Mouse (Mus musculus) hindbrain, embryonic 15.5 days (tissue): ENCODE data around the gene Ywhah. TPM values are rescaled to one million over a fixed set of nuclear protein-coding genes. Genes with fewer than 3 reads are reported as not detected.
"Not testable (repeated sequence)": the region's sequence is repeated elsewhere in the genome, so short reads cannot be mapped to it uniquely, and the experiment has no call there.

Experiments
- ATAC-seq: fragments of 200-750 bp; cut with Nextera tagmentation; 2 replicates; pipeline ENCODE4 v1.8.0; 2017; ENCODE audit warnings: low read depth, moderate number of reproducible peaks, moderate TSS enrichment; ENCODE audit not compliant: low FRiP score
- H3K27ac ChIP-seq: fragments of 300-500 bp; sonication (generic); replicated peaks from 2 replicates; pipeline ENCODE4 v1.5.1; 2015; ENCODE audit warnings: mild to moderate bottlenecking, inconsistent platforms
- H3K27me3 ChIP-seq: fragments of 300-500 bp; sonication (generic); 2 replicates; pipeline ENCODE4 v1.6.1; 2015; ENCODE audit warnings: control low read depth, inconsistent platforms
- H3K36me3 ChIP-seq: fragments of 300-500 bp; sonication (generic); 2 replicates; pipeline ENCODE4 v1.6.1; 2015; ENCODE audit warnings: control low read depth, inconsistent platforms
- H3K4me1 ChIP-seq: fragments of 300-500 bp; sonication (generic); replicated peaks from 2 replicates; pipeline ENCODE4 v1.6.1; 2015; ENCODE audit warnings: control low read depth, inconsistent platforms
- H3K4me2 ChIP-seq: fragments of 300-500 bp; sonication (generic); 2 replicates; pipeline ENCODE4 v1.6.1; 2015; ENCODE audit warnings: moderate library complexity, mild to moderate bottlenecking, inconsistent platforms
- H3K4me3 ChIP-seq: fragments of 300-500 bp; sonication (generic); 2 replicates; pipeline ENCODE4 v1.5.1; 2015; ENCODE audit warnings: mild to moderate bottlenecking, inconsistent platforms
- H3K9ac ChIP-seq: fragments of 300-500 bp; sonication (generic); 2 replicates; pipeline ENCODE4 v1.6.1; 2015; ENCODE audit warnings: inconsistent platforms
- H3K9me3 ChIP-seq: fragments of 300-500 bp; sonication (generic); 2 replicates; pipeline ENCODE4 v1.6.1; 2016; ENCODE audit warnings: control low read depth, inconsistent platforms
- WGBS: fragments of 180-500 bp; shearing (Covaris S2); methylation state at CpG from one replicate; pipeline ENCODE4 v1.1.7; 2015; 5-methylcytosine and 5-hydroxymethylcytosine counted together
- polyA plus RNA-seq: library from polyadenylated mRNA; unstranded; fragments of >200 nt; fragmentation: Nextera tagmentation; extraction: Ambion mirVana; gene quantifications from 2 replicates; pipeline ENCODE4 v1.2.1, GENCODE M21; 2015

Gene Ywhah
- polyA plus RNA-seq, 1 experiment from 2014 or later: 840 TPM

DNA sequence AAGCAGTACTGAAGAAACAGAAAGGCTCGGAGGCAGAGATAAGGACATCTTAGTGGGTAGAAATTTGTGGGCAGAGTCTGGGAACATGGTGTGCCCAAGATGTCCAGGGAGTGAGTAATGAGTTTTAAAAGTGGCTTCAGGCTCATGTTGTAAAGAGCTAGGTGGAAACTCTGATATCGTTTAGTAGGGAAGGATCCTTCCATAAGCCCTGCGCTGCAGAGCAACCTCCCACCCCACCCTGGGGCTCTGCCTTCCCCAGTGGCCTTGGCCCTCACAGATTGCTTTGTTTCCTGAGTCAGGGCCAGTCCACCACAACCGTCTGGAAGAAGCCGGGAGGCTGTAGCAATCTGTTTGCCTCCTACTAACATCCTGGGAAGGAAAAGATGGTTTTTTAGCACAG, 3.0 kb upstream of the Ywhah start:
- no peaks in the 10 kb centered on the region for H3K36me3 ChIP-seq
- no peak overlapping the region for H3K4me2 ChIP-seq
- H3K9me3 ChIP-seq: no peaks in the 10 kb centered on the region
- H3K27me3 ChIP-seq: no peaks in the 10 kb centered on the region
- WGBS: 75% methylated on average over 5 of the region's 5 CpGs
- no peak overlapping the region for H3K4me3 ChIP-seq
- H3K9ac ChIP-seq: no peak overlapping the region
- H3K27ac ChIP-seq: no peak overlapping the region
- H3K4me1 ChIP-seq: peaks cover 27% of the 10 kb centered on the region
- no peak for ATAC-seq

DNA sequence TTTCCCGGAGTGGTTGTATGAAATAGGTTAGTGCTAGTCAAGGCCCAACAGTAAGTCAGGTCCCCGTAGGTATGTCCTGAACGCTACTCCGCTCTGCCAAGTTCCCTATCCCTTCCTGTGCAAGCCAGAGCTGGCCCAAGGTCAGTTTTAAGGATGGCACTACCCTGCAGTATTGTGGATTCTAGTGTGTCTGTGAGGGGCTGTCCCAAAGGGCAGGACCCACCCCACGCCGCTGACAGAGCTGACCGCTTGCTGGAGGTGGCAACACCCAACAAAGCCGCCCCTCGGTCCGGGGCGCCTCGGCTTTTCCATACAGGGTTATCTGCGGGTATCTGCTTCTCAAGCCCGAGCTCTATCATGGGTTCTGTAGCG, 441 bp upstream of the Ywhah start:
- Histone ChIP-seq H3K4me2 (peak overlapping the region; percentile 80), H3K9me3 (no peaks in the 10 kb centered on the region), H3K4me3 (peak overlapping the region; percentile 87), H3K4me1 (peaks cover 38% of the 10 kb centered on the region), H3K9ac (peak overlapping the region; percentile 71), H3K27me3 (no peaks in the 10 kb centered on the region), H3K36me3 (no peaks in the 10 kb centered on the region), H3K27ac (peak overlapping the region; percentile 100)
- 3% methylated on average over 15 of the region's 15 CpGs for WGBS
- ATAC-seq: peak; percentile 74

DNA sequence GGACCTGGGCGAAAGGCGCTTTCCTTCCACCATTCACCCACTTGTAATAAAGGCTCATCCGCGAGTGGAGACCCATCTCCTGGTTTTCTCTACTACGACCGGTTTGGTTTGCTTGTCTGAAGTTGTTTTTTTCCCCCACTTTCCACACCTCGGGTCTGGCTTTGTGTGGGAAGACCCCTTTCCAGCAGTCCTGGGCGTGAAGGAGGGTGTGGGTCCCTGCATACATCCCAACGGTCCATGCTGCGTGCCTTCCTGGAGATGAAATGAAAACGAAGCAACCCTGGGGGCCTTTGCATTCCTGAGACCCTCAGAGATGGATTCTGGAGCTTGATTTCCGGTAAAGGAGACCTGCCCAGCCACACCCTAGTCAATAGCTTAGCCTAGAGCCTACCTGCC, 808 bp downstream of the Ywhah start:
- H3K27ac ChIP-seq: peak overlapping the region; percentile 100
- peak overlapping the region; percentile 87 for H3K4me3 ChIP-seq
- H3K36me3 ChIP-seq: peaks cover 4% of the 10 kb centered on the region; the same call in 1 of the 2 replicates
- H3K4me2 ChIP-seq: peak overlapping the region; percentile 80
- no peak for ATAC-seq
- WGBS: 0% methylated on average over 12 of the region's 12 CpGs
- peak overlapping the region; percentile 97 for H3K9ac ChIP-seq
- no peaks in the 10 kb centered on the region for H3K27me3 ChIP-seq
- H3K9me3 ChIP-seq: no peaks in the 10 kb centered on the region
- peaks cover 50% of the 10 kb centered on the region for H3K4me1 ChIP-seq

DNA sequence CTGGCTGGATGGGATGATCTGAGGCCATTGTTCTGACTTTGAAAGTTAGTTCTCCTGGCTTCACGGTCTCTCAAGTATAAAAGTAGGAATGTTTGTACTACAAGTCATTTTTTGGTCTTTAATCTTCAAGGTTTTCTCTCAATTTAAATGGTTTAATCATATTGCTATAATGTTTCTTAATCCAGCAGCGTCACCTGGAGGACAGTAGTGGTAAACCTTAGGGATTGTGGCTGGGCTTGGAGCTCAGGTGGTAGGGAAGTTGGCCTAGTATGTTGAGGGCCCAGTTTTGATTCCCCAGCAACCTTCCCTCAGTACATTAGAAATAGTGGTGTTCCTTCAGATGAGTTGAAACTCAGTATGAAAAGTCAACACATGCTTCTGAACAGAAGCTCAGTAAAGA, 3.0 kb downstream of the Ywhah start:
- no peak for ATAC-seq
- 88% methylated on average over 2 of the region's 2 CpGs for WGBS
- H3K27ac ChIP-seq: no peak overlapping the region
- peak overlapping the region; percentile 34 for H3K4me2 ChIP-seq
- H3K4me1 ChIP-seq: peaks cover 58% of the 10 kb centered on the region
- no peaks in the 10 kb centered on the region for H3K9me3 ChIP-seq
- peaks cover 9% of the 10 kb centered on the region; the same call in 1 of the 2 replicates for H3K36me3 ChIP-seq
- peak overlapping the region; percentile 8; the same call in 1 of the 2 replicates for H3K4me3 ChIP-seq
- H3K9ac ChIP-seq: no peak overlapping the region
- H3K27me3 ChIP-seq: no peaks in the 10 kb centered on the region

DNA sequence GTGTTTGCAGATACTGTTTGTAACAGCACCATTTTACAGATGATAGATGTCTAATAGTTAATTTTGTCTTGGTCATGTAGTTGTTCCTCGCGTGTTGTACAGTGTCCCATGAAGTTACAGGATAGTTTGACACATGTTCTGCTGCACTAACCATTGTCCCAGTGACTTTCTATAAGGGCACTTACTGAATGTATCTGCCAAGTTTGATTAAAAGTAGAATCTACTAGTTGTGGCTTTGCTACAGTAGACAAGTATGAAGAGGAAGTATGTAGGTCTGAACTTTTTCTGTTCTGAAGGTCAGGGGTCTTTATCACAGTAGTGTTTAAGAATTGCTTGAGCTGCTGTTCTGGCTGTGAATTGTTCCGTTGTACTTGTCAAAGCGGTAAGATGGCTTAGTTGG, 4.7 kb downstream of the Ywhah start:
- Histone ChIP-seq H3K9me3 (no peaks in the 10 kb centered on the region), H3K4me3 (no peak overlapping the region), H3K4me1 (peaks cover 49% of the 10 kb centered on the region), H3K27ac (no peak overlapping the region), H3K9ac (no peak overlapping the region), H3K36me3 (peaks cover 13% of the 10 kb centered on the region), H3K27me3 (no peaks in the 10 kb centered on the region), H3K4me2 (no peak overlapping the region)
- no peak for ATAC-seq
- 88% methylated on average over 4 of the region's 4 CpGs for WGBS

DNA sequence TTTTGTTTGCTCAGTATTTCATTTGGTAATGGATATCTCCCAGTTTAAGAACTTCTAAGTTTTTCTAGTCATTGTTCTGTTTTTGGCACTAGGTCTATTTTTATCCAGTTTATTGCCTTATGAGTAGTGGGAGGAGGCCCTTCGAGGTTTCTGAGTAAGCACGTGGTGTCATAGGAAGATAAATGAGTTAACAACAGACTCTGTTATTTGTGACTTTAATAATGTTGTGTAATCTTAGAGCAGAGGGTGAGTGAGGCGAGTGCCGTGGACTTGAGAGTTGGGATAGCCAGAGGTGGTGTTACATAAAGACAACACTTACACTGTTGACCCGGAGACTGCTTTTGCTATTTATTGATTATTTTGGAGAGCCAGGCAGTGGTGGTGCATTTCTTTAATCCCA, 5.9 kb downstream of the Ywhah start:
- Histone ChIP-seq H3K27me3 (no peaks in the 10 kb centered on the region), H3K9me3 (no peaks in the 10 kb centered on the region), H3K4me3 (no peak overlapping the region), H3K36me3 (peaks cover 16% of the 10 kb centered on the region), H3K27ac (no peak overlapping the region), H3K4me1 (peaks cover 53% of the 10 kb centered on the region), H3K9ac (no peak overlapping the region), H3K4me2 (no peak overlapping the region)
- no peak for ATAC-seq
- 73% methylated on average over 5 of the region's 5 CpGs for WGBS

DNA sequence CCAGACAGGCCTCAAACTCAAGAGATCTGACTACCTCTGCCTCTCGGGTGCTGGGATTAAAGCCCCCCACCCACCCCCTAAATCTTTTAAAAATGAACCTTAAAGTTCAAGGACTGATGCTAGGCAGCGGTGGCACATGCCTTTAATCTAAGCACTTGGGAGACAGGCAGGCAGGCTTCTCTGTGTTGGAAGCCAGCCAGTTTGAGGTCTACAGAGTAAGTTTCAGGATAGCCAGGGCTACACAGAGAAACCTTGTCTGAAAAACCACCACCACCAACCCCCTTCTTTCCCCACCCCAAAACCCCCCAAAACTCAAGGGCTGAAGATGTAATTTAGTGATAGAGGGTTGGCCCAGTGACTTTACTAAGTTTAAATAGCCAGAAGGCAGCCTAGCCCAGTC, 10.0 kb downstream of the Ywhah start:
- no peak overlapping the region for H3K4me3 ChIP-seq
- no peak for ATAC-seq
- H3K36me3 ChIP-seq: peaks cover 16% of the 10 kb centered on the region
- no peaks in the 10 kb centered on the region for H3K9me3 ChIP-seq
- no peaks in the 10 kb centered on the region for H3K27me3 ChIP-seq
- H3K27ac ChIP-seq: no peak overlapping the region
- H3K4me1 ChIP-seq: peaks cover 48% of the 10 kb centered on the region
- H3K4me2 ChIP-seq: no peak overlapping the region
- WGBS: 64% methylated on average over 2 of the region's 2 CpGs
- no peak overlapping the region for H3K9ac ChIP-seq

DNA sequence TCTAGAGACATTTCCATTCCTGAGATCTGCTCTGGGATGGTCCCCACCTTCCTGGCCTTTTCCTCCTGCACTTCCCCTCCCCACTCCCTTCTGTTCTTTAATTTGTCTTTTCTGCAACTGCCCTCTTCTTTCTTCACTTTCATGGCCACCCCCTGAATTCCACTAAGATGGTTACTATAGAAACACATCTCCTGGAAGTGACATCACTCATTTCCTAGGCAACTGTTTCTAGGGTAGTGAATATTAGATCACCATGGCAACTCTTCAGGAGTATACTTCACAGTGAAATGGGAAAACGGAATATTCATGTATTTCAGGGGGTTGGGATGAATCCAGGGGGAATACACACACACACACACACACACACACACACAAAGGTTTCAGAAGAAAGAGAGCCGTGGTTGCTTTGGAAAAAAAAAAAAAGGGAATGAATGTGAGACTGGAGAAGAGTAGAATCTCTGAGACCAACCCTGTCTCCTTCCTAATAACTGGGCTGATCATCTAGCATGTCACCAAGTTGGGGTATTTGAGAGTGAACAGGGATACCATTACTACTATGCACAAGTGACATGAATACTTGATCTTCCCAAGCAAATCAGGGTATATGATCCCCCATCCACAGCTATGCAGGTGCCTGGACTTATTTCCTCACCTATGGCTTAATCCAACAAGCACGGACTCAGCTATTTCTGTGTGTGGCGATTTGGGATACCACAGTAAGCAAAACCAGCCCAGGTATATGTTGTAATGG, 12.0 kb downstream of the Ywhah start:
- peaks cover 33% of the 10 kb centered on the region for H3K4me1 ChIP-seq
- H3K36me3 ChIP-seq: peaks cover 7% of the 10 kb centered on the region
- peak overlapping the region; percentile 73 for H3K27ac ChIP-seq
- peak; percentile 76 for ATAC-seq
- H3K9ac ChIP-seq: no peak overlapping the region
- 47% methylated on average over 4 of the region's 4 CpGs for WGBS
- no peak overlapping the region for H3K4me3 ChIP-seq
- no peaks in the 10 kb centered on the region for H3K9me3 ChIP-seq
- H3K4me2 ChIP-seq: peak overlapping the region; percentile 15; the same call in 1 of the 2 replicates
- H3K27me3 ChIP-seq: no peaks in the 10 kb centered on the region

DNA sequence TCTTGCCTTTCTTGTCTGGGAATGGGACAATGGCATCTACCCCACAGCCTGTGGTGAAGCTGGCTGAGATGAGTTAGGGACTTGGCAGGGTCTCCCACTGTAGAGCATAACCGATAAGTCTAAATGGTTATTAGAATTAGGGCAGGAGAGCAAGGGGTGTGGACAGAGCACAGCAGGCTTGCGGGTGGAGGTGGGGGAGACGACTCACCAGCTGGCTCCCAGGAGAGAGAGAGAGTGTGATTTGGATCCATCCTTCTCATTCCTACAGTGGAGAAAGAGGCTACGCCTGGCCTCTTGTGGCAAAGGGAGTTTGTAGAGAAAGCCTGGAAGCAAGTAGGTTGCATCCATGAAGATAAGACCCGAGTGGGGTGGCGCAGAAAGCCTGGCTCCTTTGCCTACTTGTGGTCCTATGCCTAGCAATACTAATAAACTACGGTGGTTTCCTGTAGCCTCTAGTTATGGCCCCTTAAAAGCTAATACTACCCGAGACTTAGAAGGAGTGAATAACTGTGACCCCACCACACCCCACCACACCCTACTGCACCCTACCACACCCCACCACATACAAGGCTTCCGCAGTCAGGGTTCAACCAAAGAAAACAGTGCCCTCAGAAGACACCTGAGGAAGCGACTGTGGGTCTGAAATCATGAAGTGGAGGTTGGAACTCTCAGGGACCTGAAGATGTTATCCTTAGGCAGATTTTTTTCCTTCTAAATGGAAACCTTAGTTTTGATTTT, 13.6 kb downstream of the Ywhah start:
- no peak for ATAC-seq
- no peak overlapping the region for H3K27ac ChIP-seq
- no peaks in the 10 kb centered on the region for H3K9me3 ChIP-seq
- no peak overlapping the region for H3K4me3 ChIP-seq
- peaks cover 33% of the 10 kb centered on the region for H3K4me1 ChIP-seq
- peaks cover 7% of the 10 kb centered on the region for H3K36me3 ChIP-seq
- 86% methylated on average over 10 of the region's 10 CpGs for WGBS
- H3K4me2 ChIP-seq: no peak overlapping the region
- H3K27me3 ChIP-seq: no peaks in the 10 kb centered on the region
- H3K9ac ChIP-seq: no peak overlapping the region

DNA sequence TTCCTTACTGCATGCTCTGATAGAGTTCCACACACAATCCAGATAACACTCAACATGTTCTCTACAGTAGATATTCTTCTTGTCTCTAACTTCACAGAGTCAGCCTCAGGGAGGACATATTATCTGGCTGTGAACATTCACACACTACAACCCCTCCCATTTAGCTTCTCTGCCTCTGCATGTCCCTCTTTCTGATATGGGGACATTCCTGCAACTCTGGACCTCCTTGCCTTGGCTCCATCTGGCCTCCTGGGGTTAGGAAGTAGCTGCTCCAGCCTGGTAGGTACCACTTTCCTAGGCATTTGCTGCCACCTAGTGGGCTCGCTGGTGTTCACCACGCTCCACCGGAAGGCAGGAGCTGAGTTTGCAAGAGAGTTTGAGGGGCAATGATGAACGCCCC, 14.5 kb downstream of the Ywhah start:
- peaks cover 4% of the 10 kb centered on the region for H3K36me3 ChIP-seq
- 5% methylated on average over 4 of the region's 4 CpGs for WGBS
- H3K27me3 ChIP-seq: no peaks in the 10 kb centered on the region
- H3K9ac ChIP-seq: no peak overlapping the region
- ATAC-seq: peak; percentile 49; the same call in 1 of the 2 replicates
- H3K27ac ChIP-seq: no peak overlapping the region
- H3K4me2 ChIP-seq: no peak overlapping the region
- no peaks in the 10 kb centered on the region for H3K9me3 ChIP-seq
- H3K4me3 ChIP-seq: no peak overlapping the region
- peaks cover 33% of the 10 kb centered on the region for H3K4me1 ChIP-seq

DNA sequence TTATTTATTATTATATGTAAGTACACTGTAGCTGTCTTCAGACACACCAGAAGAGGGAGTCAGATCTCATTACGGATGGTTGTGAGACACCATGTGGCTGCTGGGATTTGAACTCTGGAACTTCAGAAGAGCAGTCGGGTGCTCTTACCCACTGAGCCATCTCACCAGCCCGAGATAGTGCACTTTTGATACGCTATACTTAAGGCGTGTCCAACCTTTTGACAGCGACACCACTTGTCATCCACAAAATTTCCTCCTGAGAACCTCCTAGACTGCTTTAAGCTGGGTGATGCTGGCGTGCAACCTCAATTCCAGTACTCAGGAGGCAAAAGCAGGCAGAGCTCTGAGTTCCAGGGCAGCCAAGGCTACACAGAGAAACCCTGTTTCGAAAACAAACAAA, 15.0 kb downstream of the Ywhah start:
- not testable (repeated sequence) for H3K9ac ChIP-seq, H3K4me3 ChIP-seq, H3K27ac ChIP-seq, H3K27me3 ChIP-seq, H3K36me3 ChIP-seq, H3K9me3 ChIP-seq, ATAC-seq, H3K4me2 ChIP-seq
- H3K4me1 ChIP-seq: peaks cover 30% of the 10 kb centered on the region
- WGBS: 52% methylated on average over 8 of the region's 8 CpGs

DNA sequence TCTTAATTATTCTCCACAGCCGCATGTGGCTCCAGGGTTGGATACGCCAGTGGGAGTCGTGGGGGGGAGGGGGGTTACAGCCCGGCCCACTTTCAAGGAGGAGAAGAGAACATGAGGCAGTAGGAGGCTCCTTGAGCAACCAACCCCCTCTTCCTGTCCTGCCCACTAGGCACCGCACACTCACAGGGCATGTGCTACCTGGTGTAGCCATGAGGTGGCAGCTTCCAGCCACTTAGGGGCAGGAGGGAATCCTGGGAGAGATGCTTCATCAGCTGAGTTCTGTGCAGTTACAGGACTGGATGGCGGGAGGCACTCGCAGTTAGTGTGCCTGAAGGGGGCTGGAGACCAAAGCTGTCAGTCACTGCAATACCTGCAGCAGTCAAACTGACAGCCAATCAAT, 15.5 kb downstream of the Ywhah start:
- 0 out of 2 replicates have a peak, but pooled peaks cover 2% of the 10 kb centered on the region for H3K36me3 ChIP-seq
- no peak overlapping the region for H3K4me3 ChIP-seq
- ATAC-seq: 0 out of 2 replicates have a peak, but pooled peaks have one; percentile 16
- no peaks in the 10 kb centered on the region for H3K9me3 ChIP-seq
- WGBS: 16% methylated on average over 7 of the region's 7 CpGs
- H3K9ac ChIP-seq: no peak overlapping the region
- no peak overlapping the region for H3K4me2 ChIP-seq
- H3K4me1 ChIP-seq: peaks cover 29% of the 10 kb centered on the region
- H3K27ac ChIP-seq: no peak overlapping the region
- no peaks in the 10 kb centered on the region for H3K27me3 ChIP-seq
